Mouse (Mus musculus): ENCODE measurements around the gene Gm42421.

DNA sequence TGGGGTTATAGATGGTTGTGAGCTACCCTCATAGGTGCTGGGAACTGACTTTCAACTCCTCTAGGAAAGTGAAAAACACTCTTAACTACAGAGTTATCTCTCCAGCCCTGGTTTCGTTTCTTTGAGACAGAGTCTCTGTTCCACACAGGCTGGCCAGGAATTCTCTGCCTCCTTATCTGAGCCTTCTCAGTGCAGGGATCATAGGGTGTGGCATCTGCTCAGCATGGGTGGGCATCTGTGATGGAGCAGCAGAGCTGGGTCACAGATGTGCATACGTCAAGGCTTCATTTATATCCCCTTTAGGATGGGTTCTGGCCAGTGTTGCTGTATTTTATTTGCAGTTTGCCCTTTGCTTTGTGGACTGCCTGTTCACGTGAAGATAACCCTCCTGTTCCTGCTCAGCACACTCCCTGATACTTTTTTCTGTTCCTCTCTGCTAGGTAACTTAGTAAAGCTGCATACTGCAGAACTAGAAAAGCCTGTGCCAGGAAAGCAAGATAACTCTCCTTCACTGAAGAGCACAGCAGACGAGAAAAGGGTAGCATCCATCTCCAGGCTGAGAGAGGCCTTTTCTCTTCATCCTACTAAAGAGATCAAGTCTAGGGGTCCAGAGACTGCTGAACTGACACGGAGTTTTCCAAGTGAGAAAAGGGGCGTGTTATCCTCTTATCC, 3.1 kb upstream of the Gm42421 start:
- TF ChIP-seq CTCF (IDR thresholded peaks at IDR 0.05; ENCODE audit: borderline replicate concordance, insufficient read depth, low read depth, low read length): no peak
- TF ChIP-seq POLR2A (IDR thresholded peaks at IDR 0.05; ENCODE audit: borderline replicate concordance, insufficient read depth, low read length): no peak

Data from cerebellum, adult 2 months (tissue).